Mouse (Mus musculus) embryo, embryonic 10 days (tissue): ENCODE data around the gene Arhgap28.
A peak's percentile ranks its signal among the peaks of the same experiment; 100 is the strongest.

Experiments
- DNase-seq: peaks from one replicate; pipeline ENCODE4 v3.0.0-alpha.2; 2015; ENCODE audit warnings: low spot score

Gene Arhgap28

GRCm38 (mm10) chr17:67989716-67990115 is 14.2 kb downstream of the Arhgap28 start:
- DNase-seq = peak; percentile 38

DNA sequence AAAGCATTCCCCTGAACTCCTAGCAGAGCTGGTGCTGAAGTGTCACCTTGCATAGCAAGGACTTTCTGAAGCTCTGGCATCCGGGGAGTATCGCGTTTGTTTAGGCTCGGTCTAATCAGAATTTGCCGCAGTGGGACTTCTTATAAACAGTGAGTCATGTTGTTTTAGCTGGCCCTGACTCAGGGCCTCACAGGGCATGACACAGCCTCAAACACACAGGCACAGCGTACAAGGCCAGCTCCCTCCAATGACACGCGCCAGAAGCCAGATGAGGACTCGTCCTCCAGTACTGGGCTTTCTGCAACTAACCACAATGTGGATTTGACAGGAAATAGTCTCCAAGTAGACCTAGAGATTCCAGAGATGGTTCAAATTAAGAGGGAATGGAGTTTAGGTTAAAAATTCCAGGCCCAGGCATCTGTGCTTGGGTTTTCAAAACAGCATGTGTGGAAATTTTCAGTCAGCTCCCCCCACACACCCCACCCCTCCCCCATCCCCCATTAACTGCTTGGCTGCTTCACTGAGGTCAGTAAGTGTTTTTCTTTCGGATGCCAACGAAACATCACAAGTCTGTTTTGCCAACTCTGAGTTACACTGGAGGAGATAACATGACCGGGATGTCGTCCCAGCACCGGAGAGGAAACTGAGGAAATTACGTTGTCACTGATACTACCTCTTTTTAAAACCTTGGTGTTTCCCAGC is 14.8 kb downstream of the Arhgap28 start:
- DNase-seq = peak; percentile 83

- DNase-seq = peak; percentile 81
These were observed 18.4 kb downstream of the Arhgap28 start for GRCm38 (mm10) chr17:67985532-67985931.

GRCm38 (mm10) chr17:67980573-67980972 is 23.3 kb downstream of the Arhgap28 start:
- no peak for DNase-seq

DNA sequence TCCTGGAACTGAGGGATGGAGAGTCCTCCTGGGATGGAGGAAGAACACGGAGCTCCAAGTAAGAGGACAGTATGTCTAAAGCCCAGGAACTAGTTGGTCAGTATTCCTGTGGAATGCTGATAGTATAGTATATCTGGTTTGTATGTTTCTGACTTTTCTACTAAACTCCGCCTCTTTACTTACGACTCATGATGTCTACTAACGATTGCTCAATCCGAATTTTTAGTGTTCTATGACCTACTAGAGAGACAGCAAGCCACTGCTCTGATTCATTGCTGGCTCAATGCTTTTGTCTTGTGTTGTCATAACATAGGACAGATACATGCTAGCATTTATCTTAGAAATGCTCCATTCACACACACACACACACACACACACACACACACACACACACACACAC is 24.7 kb downstream of the Arhgap28 start:
- DNase-seq = no peak

GRCm38 (mm10) chr17:67978786-67979185 is 25.1 kb downstream of the Arhgap28 start:
- DNase-seq = peak; percentile 53

DNA sequence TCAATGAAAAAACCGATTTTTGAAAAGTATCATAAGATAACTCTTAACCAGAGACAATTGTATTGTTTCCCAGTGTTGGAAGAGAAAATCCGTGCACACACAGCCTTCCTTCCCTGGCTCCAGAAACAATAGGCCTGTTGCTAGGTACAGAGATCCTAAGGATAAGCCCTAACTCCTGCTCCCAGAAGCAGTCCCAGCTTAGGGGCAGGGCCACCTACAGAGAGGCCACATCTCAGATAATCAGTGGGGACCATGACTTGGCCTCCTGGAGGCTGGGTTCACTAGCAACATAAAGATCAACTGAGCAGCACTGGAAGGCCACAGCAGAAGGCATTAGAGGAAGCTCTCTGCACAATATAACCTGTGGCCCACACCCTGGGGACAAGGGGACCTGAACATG is 27.5 kb downstream of the Arhgap28 start:
- DNase-seq = peak; percentile 50

- no peak for DNase-seq
These were observed 27.9 kb downstream of the Arhgap28 start for GRCm38 (mm10) chr17:67976027-67976426.

GRCm38 (mm10) chr17:67974679-67975078 is 29.2 kb downstream of the Arhgap28 start:
- DNase-seq = no peak

DNA sequence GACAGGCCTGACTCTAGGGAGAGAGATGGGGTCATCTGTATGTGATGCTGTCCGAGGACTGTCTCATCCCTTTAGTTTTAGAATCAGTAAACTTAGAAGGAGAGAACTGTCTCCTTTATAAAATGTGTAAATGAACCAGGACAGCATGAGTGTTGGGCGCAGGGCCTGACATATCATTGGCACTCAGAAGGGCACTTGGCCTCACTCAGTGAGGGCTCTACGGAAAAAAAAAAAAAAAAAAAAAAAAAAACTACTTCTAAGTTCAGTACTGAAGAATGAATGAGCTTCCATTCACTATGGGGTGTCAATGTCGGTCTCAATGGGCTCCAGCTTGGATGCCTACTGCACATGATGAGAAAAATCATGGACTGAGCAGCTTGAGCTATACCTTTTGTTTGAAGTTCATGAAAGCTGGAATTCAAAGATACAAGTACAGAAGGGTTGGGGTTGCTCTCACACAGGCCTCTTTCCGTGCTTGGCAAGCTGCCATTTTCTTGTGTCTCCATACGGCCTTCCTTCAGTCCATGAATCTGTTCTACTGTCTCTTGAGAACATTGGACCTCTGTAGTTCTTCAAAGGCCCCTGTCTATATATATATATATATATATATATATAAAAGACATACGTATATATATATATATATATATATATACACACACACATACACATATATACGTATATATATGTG is 36.9 kb downstream of the Arhgap28 start:
- DNase-seq = no peak

DNA sequence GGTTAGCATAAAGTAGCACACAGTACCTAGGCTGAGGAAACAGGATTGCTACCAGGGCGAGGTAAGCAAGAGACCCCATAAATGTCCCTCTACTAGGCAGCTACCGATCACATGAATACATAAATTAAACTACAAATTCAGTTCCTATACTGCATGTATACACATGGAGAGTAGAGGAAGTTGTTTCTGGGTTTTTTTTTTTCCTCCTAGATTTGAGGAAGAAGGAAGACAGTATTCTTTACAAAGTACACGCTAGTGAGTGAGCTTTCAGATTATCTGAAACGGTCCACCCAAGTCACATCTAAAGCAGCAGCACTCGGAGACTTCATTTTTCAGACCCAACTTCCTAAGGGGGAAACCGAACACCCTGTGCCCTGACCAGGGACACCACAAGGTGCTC is 41.1 kb downstream of the Arhgap28 start:
- DNase-seq = no peak

- DNase-seq = no peak
These were observed 41.9 kb downstream of the Arhgap28 start for GRCm38 (mm10) chr17:67962020-67962419.

GRCm38 (mm10) chr17:67958909-67959308 is 45.0 kb downstream of the Arhgap28 start:
- DNase-seq = no peak

- no peak for DNase-seq
These were observed 46.3 kb downstream of the Arhgap28 start for GRCm38 (mm10) chr17:67957603-67958002.

DNA sequence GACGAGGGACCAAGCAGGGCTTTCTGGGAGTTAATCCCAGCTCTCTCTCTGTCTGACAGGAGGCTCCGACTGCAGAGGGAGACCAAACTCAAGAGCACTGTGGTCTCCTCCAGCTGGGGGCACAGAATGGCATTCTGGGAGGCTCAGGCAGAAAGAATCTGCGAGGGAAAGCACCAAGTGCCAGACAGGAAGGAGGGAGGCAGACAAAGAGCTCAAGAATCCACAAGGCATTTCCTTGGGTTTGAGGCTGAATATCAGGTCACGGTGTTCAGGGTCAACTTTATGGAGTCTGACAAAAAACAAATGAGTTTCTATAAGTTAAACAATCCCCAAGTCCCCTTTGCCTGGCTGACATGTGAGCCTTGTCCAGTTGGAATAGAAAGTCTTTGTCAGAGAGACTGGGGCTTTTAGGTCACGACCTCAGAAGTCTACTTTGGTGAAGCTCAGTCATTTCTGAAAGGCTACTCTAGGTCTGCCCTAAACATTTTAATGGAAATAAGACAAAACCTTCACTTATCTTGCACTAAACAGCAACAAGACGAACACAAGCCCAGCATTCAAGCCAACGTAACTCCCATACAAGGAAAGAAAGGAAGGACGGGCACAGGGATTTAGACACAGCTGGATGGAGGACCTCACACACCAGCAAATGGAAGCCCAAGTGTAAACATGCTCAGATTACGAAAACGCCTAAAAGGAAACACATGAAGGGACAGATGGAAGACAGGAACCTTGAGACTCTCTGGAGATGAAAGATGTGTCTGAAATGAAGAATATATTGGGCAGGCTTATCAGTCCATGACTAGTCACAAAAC is 47.8 kb downstream of the Arhgap28 start:
- DNase-seq = peak; percentile 78

DNA sequence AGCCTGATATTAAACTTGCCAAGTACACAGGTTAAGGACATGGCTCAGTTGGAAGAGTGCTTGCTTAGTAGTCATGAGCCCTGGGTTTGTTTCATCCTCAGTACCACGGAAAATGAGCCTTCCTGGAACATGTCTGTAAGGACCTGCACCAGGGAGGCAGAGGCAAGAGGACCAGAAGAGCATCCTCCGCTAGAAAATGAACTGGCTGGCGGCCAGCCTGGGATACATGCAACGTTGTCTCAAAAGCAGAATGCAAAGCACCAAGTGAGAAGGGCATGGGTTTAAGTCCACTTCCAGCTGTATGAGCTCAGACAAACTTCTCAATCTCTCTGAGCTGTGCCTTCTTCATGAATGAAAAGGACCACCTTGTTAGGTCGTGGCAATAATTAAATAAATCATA is 49.0 kb downstream of the Arhgap28 start:
- DNase-seq = no peak

- DNase-seq = peak; percentile 47
These were observed 53.3 kb downstream of the Arhgap28 start for GRCm38 (mm10) chr17:67950523-67951213.

DNA sequence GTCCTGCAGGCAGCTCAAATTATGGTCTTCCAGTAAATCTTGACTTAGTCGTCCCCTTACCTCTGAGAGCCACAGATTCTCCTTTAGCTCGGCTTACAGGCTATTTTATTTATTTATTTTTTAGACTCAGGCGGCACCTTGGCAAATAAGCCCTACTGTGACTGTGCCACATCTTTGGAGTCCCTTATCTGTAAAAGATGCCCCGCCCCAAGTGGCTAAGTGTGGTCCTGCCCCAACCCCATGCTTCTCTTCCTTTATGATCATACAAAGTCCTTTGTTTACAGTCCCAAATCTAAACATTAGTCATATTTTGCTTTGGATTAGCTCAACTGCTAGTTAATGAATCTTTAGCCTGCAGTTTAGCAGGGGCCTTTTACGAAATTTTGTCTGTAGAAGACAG is 55.3 kb downstream of the Arhgap28 start:
- DNase-seq = no peak

- no peak for DNase-seq
These were observed 58.5 kb downstream of the Arhgap28 start for GRCm38 (mm10) chr17:67945453-67945852.

DNA sequence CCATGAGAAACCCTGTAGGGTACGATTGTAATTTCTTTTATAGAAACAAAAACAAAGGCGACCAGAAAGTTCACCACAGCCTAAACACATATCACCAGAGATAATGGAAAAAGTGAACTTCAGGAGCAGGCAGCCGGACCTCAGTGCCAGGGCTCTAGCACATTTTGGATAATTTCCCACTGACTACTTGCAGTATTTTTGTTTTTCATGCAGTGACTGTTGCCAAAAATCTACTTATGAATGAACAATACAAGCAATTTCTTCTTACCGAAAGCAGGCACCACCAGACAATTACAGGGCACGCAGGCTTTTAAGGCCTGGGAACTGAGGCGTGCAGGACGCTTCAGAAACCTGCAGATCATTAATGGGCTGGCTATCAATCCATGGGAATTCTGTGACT is 59.7 kb downstream of the Arhgap28 start:
- DNase-seq = no peak

GRCm38 (mm10) chr17:67941026-67941425 is 62.9 kb downstream of the Arhgap28 start:
- DNase-seq = no peak

GRCm38 (mm10) chr17:67937050-67937449 is 66.9 kb downstream of the Arhgap28 start:
- no peak for DNase-seq
